Mouse (Mus musculus) ES-Bruce4 (cell line): Measurements from ENCODE around the gene 6430548M08Rik. TPM values are rescaled to one million over a fixed set of nuclear protein-coding genes. Genes with fewer than 3 reads are reported as not detected.

Experiments
- H3K27ac ChIP-seq: 2 replicates; pipeline ENCODE4 v1.5.1; 2012; ENCODE audit warnings: low read length, inconsistent platforms; ENCODE audit not compliant: insufficient read depth
- H3K27me3 ChIP-seq: 2 replicates; pipeline ENCODE4 v1.6.1; 2012; ENCODE audit warnings: mild to moderate bottlenecking, low read length, inconsistent platforms; ENCODE audit not compliant: control insufficient read depth, poor library complexity, insufficient read depth, severe bottlenecking
- H3K36me3 ChIP-seq: 2 replicates; pipeline ENCODE4 v1.6.1; 2012; ENCODE audit warnings: inconsistent platforms, mild to moderate bottlenecking, low read length, moderate library complexity; ENCODE audit not compliant: control insufficient read depth, poor library complexity, insufficient read depth, severe bottlenecking
- H3K4me1 ChIP-seq: one replicate; pipeline ENCODE4 v1.8.1; 2011; ENCODE audit warnings: low read length; ENCODE audit not compliant: control insufficient read depth, insufficient read depth
- H3K4me3 ChIP-seq: 2 replicates; pipeline ENCODE4 v1.5.1; 2011; ENCODE audit warnings: low read depth, mild to moderate bottlenecking, low read length
- H3K9ac ChIP-seq: 2 replicates; pipeline ENCODE4 v1.6.1; 2012; ENCODE audit warnings: low read depth, mild to moderate bottlenecking, inconsistent platforms; ENCODE audit not compliant: poor library complexity, severe bottlenecking
- H3K9me3 ChIP-seq: replicated peaks from 2 replicates; pipeline ENCODE4 v1.6.1; 2012; ENCODE audit warnings: mild to moderate bottlenecking, low read length, inconsistent platforms; ENCODE audit not compliant: control insufficient read depth, poor library complexity, insufficient read depth, severe bottlenecking
- CTCF ChIP-seq: IDR thresholded peaks from one replicate; pipeline ENCODE4 v1.8.1; 2011; ENCODE audit warnings: low read depth, low read length
- EP300 ChIP-seq: IDR thresholded peaks from 2 replicates; pipeline ENCODE4 v1.6.1; 2011; ENCODE audit warnings: low read depth, low read length; ENCODE audit not compliant: insufficient read depth
- POLR2A ChIP-seq: IDR thresholded peaks from one replicate; pipeline ENCODE4 v1.8.1; 2011; ENCODE audit warnings: low read length; ENCODE audit not compliant: insufficient read depth
- polyA plus RNA-seq: library from polyadenylated mRNA; stranded (reverse); fragments of >200 nt; gene quantifications from 2 replicates; pipeline ENCODE4 v1.2.4, GENCODE M21; 2011; ENCODE audit warnings: low read depth; ENCODE audit not compliant: missing spikeins, insufficient read depth, insufficient read length

The 6430548M08Rik gene
- polyA plus RNA-seq, 1 experiment, result 0.18 TPM

GRCm38 (mm10) chr8:120089511-120089910 lies 24.4 kb upstream of the 6430548M08Rik start:
- TF ChIP-seq EP300, result no peak
- no peak for TF ChIP-seq CTCF
- TF ChIP-seq POLR2A, result no peak
- Histone ChIP-seq H3K4me1 (no peaks in the 10 kb centered on the region), H3K27ac (no peak overlapping the region), H3K4me3 (no peak overlapping the region), H3K36me3 (no peaks in the 10 kb centered on the region), H3K9ac (no peak overlapping the region), H3K27me3 (no peaks in the 10 kb centered on the region), H3K9me3 (no peaks in the 10 kb centered on the region)

GRCm38 (mm10) chr8:120091032-120091431 lies 22.9 kb upstream of the 6430548M08Rik start:
- Histone ChIP-seq H3K9ac (no peak overlapping the region), H3K27me3 (no peaks in the 10 kb centered on the region), H3K36me3 (no peaks in the 10 kb centered on the region), H3K9me3 (no peaks in the 10 kb centered on the region), H3K27ac (no peak overlapping the region), H3K4me3 (no peak overlapping the region), H3K4me1 (no peaks in the 10 kb centered on the region)
- TF ChIP-seq POLR2A, result no peak
- no peak for TF ChIP-seq CTCF
- TF ChIP-seq EP300, result no peak

GRCm38 (mm10) chr8:120093103-120093502 lies 20.8 kb upstream of the 6430548M08Rik start:
- no peaks in the 10 kb centered on the region for H3K4me1 ChIP-seq
- no peaks in the 10 kb centered on the region for H3K36me3 ChIP-seq
- H3K4me3 ChIP-seq, result no peak overlapping the region
- no peak for TF ChIP-seq EP300
- TF ChIP-seq CTCF, result no peak
- no peak for TF ChIP-seq POLR2A
- no peak overlapping the region for H3K9ac ChIP-seq
- H3K9me3 ChIP-seq, result no peaks in the 10 kb centered on the region
- no peaks in the 10 kb centered on the region for H3K27me3 ChIP-seq
- no peak overlapping the region for H3K27ac ChIP-seq

- no peaks in the 10 kb centered on the region for H3K4me1 ChIP-seq
- no peaks in the 10 kb centered on the region for H3K36me3 ChIP-seq
- no peak overlapping the region for H3K4me3 ChIP-seq
Observed at GRCm38 (mm10) chr8:120094801-120095200, 19.2 kb upstream of the 6430548M08Rik start.

GRCm38 (mm10) chr8:120096486-120096885 lies 17.5 kb upstream of the 6430548M08Rik start:
- no peak overlapping the region for H3K4me3 ChIP-seq
- no peak overlapping the region for H3K9ac ChIP-seq
- H3K36me3 ChIP-seq, result no peaks in the 10 kb centered on the region
- no peaks in the 10 kb centered on the region for H3K27me3 ChIP-seq
- no peaks in the 10 kb centered on the region for H3K4me1 ChIP-seq
- H3K9me3 ChIP-seq, result no peaks in the 10 kb centered on the region
- no peak overlapping the region for H3K27ac ChIP-seq
- TF ChIP-seq POLR2A, result no peak
- TF ChIP-seq EP300, result no peak
- no peak for TF ChIP-seq CTCF

More at GRCm38 (mm10) chr8:120094801-120095200, 19.2 kb upstream of the 6430548M08Rik start:
- Histone ChIP-seq H3K9me3 (no peaks in the 10 kb centered on the region), H3K27me3 (no peaks in the 10 kb centered on the region), H3K9ac (no peak overlapping the region), H3K27ac (no peak overlapping the region)
- TF ChIP-seq POLR2A (no peak), CTCF (no peak), EP300 (no peak)

- H3K27me3 ChIP-seq, result no peaks in the 10 kb centered on the region
- H3K9me3 ChIP-seq, result no peaks in the 10 kb centered on the region
- peak overlapping the region; percentile 91 for H3K4me3 ChIP-seq
- no peaks in the 10 kb centered on the region for H3K4me1 ChIP-seq
- no peak overlapping the region for H3K27ac ChIP-seq
- peak overlapping the region; percentile 93 for H3K9ac ChIP-seq
- no peaks in the 10 kb centered on the region for H3K36me3 ChIP-seq
- TF ChIP-seq POLR2A (no peak), CTCF (no peak), EP300 (no peak)
Observed at GRCm38 (mm10) chr8:120100388-120101067, 13.4 kb upstream of the 6430548M08Rik start.
